Mouse (Mus musculus) kidney, embryonic 16.5 days (tissue): ENCODE measurements at regions not wholly inside any gene's neighbourhood (a gene's known extent, or its start where the extent isn't known, plus 50 kb on each side); places are given as distances from the start of the nearest gene placed in this dataset.

Experiments used
- ATAC-seq: fragments of 200-750 bp; cut with Nextera tagmentation; 2 replicates; pipeline ENCODE4 v1.8.0; 2017; ENCODE audit warnings: moderate TSS enrichment; ENCODE audit not compliant: low FRiP score, low TSS enrichment
- H3K27ac ChIP-seq: fragments of 300-500 bp; sonication (generic); 2 replicates; pipeline ENCODE4 v1.5.1; 2014; ENCODE audit warnings: low read length
- H3K27me3 ChIP-seq: fragments of 300-500 bp; sonication (generic); 2 replicates; pipeline ENCODE4 v1.6.1; 2014; ENCODE audit warnings: low read length, control low read depth, mixed read lengths; ENCODE audit not compliant: insufficient read depth
- H3K36me3 ChIP-seq: fragments of 300-500 bp; sonication (generic); 2 replicates; pipeline ENCODE4 v1.6.1; 2014; ENCODE audit warnings: low read length, control low read depth, mixed read lengths; ENCODE audit not compliant: insufficient read depth
- H3K4me1 ChIP-seq: fragments of 300-500 bp; sonication (generic); 2 replicates; pipeline ENCODE4 v1.6.1; 2014; ENCODE audit warnings: low read length, control low read depth, mixed read lengths; ENCODE audit not compliant: insufficient read depth
- H3K4me2 ChIP-seq: fragments of 300-500 bp; sonication (generic); replicated peaks from 2 replicates; pipeline ENCODE4 v1.6.1; 2014; ENCODE audit warnings: low read depth, low read length
- H3K4me3 ChIP-seq: fragments of 300-500 bp; sonication (generic); 2 replicates; pipeline ENCODE4 v1.5.1; 2014; ENCODE audit warnings: mild to moderate bottlenecking, low read length
- H3K9ac ChIP-seq: fragments of 300-500 bp; sonication (generic); replicated peaks from 2 replicates; pipeline ENCODE4 v1.6.1; 2014; ENCODE audit warnings: low read length
- H3K9me3 ChIP-seq: fragments of 300-500 bp; sonication (generic); 2 replicates; pipeline ENCODE4 v1.6.1; 2016; ENCODE audit warnings: low read length, control low read depth
- WGBS: fragments of 180-500 bp; shearing (Covaris S2); extraction: QIAGEN DNeasy Blood & Tissue Kit; methylation state at CpG from one replicate; pipeline ENCODE4 v1.1.7; 2014; 5-methylcytosine and 5-hydroxymethylcytosine counted together

DNA sequence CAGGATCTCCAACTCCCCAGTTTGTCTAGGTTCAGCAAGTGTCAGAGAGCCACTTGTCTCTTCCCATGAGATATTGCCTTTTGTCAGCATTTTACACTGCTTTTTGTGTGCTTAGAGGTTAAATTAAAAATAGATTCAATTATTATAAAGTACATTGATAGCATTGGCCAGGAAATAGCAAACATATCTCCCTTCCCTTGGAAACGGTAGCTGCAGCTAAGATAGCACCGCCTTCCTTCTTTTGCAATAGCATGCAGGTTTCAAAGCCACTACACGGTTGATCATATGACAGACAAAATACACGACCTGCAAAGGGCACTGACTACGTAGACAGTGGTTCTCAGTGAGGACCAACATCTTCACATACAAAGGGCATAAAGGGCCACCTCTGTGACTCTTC is 59.1 kb upstream of the Cnksr3 start:
- Histone ChIP-seq H3K27ac (no peak overlapping the region), H3K9me3 (no peaks in the 10 kb centered on the region), H3K9ac (no peak overlapping the region), H3K4me1 (peaks cover 7% of the 10 kb centered on the region; the same call in 1 of the 2 replicates), H3K4me2 (no peak overlapping the region), H3K4me3 (no peak overlapping the region), H3K27me3 (no peaks in the 10 kb centered on the region), H3K36me3 (no peaks in the 10 kb centered on the region)
- 73% methylated on average over 5 of the region's 5 CpGs for WGBS
- no peak for ATAC-seq

DNA sequence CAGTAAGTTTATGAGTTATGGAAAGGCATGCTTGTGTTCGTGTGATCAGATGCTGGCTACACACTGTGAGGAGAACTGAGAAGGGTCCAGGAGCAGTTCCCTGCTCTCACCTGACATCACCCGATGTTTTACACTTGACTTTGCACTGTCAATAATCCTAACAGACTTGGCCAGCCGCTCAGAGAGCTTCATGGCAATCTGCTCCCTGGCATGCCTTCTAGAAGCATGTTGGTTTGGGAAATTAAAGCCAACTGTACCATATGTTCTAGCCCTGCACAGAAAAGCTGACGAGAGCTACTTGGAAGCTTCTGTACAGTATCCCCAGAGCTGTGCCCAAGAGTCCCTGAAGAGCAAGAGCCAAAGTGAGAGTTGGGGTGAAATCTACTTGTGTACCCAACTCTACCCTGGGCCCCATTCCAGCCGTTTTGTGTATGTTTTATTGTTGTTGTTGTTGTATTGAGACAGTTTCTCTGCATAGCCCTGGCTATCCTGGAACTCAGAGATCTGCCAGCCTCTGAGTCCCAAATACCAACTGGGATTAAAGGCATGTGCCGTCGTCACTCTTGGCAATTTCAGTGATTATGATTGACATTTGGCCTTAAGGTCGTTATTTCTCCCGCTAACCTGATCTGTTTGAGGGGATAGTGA is 56.5 kb upstream of the Cnksr3 start:
- Histone ChIP-seq H3K9ac (no peak overlapping the region), H3K36me3 (no peaks in the 10 kb centered on the region), H3K9me3 (no peaks in the 10 kb centered on the region), H3K4me2 (no peak overlapping the region), H3K27ac (no peak overlapping the region), H3K4me3 (no peak overlapping the region), H3K27me3 (no peaks in the 10 kb centered on the region), H3K4me1 (peaks cover 12% of the 10 kb centered on the region; the same call in 1 of the 2 replicates)
- WGBS: 81% methylated on average over 9 of the region's 9 CpGs
- no peak for ATAC-seq

DNA sequence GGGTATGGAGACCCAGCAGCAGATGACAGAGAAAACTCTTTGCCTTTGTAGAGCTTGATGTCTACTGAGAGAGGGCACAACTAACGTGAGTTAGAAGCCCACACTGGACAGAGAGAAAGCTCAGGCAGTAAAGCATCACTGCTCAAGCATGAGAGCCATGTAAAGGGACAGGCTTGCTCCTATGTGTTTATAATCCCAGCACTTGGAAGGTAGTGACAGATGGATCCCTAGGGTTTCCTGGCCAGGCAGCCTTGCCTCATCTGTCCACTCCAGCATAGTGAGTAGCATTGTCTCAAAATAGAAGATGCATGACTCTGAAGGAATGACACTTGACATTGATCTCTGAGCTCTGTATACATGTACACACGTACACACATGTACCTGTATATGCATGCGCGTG is 55.9 kb upstream of the Cnksr3 start:
- Histone ChIP-seq H3K36me3 (no peaks in the 10 kb centered on the region), H3K27me3 (no peaks in the 10 kb centered on the region), H3K27ac (no peak overlapping the region), H3K9ac (no peak overlapping the region), H3K4me3 (no peak overlapping the region), H3K4me2 (no peak overlapping the region), H3K4me1 (peaks cover 12% of the 10 kb centered on the region; the same call in 1 of the 2 replicates), H3K9me3 (no peaks in the 10 kb centered on the region)
- WGBS: 87% methylated on average over 4 of the region's 4 CpGs
- ATAC-seq: no peak

DNA sequence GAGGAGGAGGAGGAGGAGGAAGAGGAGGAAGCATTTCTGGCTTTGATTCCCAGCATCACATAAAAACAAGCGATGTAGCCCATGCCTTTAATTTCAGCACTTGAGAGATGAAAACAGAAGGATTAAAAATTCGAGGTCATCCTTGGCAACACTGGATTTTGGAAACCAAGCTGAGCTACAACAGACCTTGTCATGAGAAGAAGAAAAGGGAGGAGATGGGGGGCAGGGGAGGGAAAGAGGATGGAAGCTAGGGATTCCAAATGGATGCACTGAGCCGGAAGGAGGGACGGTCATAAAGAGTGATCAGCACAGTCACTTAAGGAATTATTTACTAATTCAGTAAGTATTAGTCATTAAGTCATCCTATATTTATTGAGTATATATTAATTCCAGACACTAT is 55.1 kb upstream of the Cnksr3 start:
- no peak overlapping the region for H3K27ac ChIP-seq
- H3K36me3 ChIP-seq: no peaks in the 10 kb centered on the region
- no peak overlapping the region for H3K4me2 ChIP-seq
- H3K27me3 ChIP-seq: no peaks in the 10 kb centered on the region
- WGBS: 66% methylated on average over 4 of the region's 4 CpGs
- no peak for ATAC-seq
- no peaks in the 10 kb centered on the region for H3K9me3 ChIP-seq
- H3K9ac ChIP-seq: no peak overlapping the region
- H3K4me1 ChIP-seq: peaks cover 12% of the 10 kb centered on the region; the same call in 1 of the 2 replicates
- H3K4me3 ChIP-seq: no peak overlapping the region

DNA sequence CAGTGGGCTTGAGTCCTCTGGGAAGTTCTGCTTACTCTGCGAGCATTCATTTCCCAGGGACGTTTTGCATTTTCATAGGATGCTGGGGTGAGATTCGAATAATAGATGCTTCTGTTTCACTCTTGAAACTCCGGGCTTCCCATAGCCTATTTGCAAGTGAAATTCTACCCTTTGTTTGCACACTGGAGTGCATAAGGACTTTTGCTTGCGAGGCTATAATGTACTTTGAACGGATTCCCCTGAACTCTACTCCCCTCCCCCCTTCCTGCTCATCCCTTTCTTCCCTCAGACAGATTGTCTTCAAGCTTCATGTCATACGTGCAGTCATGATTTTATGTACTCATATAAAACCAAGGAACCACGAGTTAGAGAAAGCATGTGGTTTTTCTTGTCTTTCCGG is 53.4 kb upstream of the Cnksr3 start:
- Histone ChIP-seq H3K27ac (no peak overlapping the region), H3K4me1 (peaks cover 12% of the 10 kb centered on the region; the same call in 1 of the 2 replicates), H3K4me2 (no peak overlapping the region), H3K9ac (no peak overlapping the region), H3K9me3 (no peaks in the 10 kb centered on the region), H3K27me3 (no peaks in the 10 kb centered on the region), H3K4me3 (no peak overlapping the region), H3K36me3 (no peaks in the 10 kb centered on the region)
- 45% methylated on average over 9 of the region's 9 CpGs for WGBS
- ATAC-seq: no peak

DNA sequence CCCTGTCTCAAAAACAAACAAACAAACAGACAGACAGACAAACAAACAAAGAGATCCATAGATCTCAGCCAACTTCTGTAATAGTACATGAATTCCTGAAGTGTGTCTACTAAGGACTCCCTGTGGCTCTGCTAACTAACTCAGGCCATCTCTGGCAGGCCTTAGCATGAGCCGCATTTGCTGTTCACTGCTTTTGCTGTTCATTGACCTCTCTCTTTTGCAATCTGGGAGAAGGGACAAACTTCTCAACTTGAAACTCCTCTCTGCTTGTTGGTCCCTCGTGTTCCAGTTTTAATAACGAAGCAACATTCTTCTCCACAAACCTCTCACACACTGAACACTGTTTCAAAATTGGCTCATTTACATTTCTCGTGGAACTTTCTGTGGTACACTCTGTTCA is 52.7 kb upstream of the Cnksr3 start:
- H3K9ac ChIP-seq: no peak overlapping the region
- 90% methylated on average over 4 of the region's 4 CpGs for WGBS
- no peak overlapping the region for H3K4me2 ChIP-seq
- no peak overlapping the region for H3K4me3 ChIP-seq
- no peak for ATAC-seq
- H3K4me1 ChIP-seq: peaks cover 12% of the 10 kb centered on the region; the same call in 1 of the 2 replicates
- H3K36me3 ChIP-seq: no peaks in the 10 kb centered on the region
- H3K9me3 ChIP-seq: no peaks in the 10 kb centered on the region
- H3K27ac ChIP-seq: no peak overlapping the region
- H3K27me3 ChIP-seq: no peaks in the 10 kb centered on the region
